Comparison of ENCODE assay signal across 8 mouse cellular contexts in the genomic region with DNA sequence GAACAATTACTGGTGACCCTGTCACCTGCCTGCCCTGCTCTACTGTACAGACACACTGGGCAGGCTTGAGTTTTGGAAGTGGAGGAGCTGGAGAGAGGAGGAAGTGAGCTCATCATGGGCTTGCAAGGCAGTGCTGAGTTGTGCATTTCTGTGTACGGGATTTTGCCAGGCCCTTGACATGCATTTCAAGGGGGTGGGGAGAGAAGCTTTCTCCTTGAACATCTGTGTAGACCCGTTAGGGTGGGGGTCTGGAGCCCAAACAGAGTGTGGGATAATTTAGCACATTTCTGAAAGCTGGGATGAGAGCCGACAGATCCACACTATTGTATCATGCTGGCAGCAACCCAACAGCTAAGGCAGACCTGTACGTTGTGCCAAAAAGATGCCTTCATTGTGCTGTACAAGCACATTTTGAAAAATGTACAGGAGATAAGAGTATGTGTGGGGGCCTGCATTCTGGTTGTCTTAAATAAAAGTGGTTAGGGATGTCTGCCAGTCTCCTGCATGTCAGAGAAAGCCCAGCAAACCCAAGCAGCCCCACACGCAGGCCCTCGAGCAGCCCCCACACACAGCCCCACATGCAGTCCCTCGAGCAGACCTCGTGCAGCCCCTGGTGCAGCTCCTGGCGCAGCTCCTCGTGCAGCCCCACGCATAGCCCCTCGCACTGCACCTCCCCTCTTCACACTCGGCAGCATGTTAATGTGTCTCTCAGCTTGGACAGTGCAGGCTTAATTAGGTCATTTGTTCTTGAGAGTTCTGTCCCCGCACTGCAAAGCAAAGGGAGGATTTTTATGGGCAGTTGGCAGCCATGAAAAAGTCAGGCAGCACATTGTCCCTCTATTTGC. TPM values are rescaled to one million over a fixed set of nuclear protein-coding genes. Genes with fewer than 3 reads are reported as not detected.
DNase-seq lines count a peak whose midpoint lies in the region; ATAC-seq and TF ChIP-seq lines count a peak whose summit lies in the region.

No protein-coding gene starts in this region.

- H3K36me3 ChIP-seq in hindbrain, postnatal 0 days (ENCODE audit: insufficient read depth, low read length) = no peaks in the 10 kb centered on the region
- H3K36me3 ChIP-seq in midbrain, embryonic 16.5 days (ENCODE audit: control insufficient read depth, insufficient read depth, low read length) = no peaks in the 10 kb centered on the region

- no peaks in the 10 kb centered on the region for H3K9me3 ChIP-seq in hindbrain, postnatal 0 days (ENCODE audit: low read length)
- H3K9me3 ChIP-seq in midbrain, embryonic 16.5 days (replicated peaks; ENCODE audit: control insufficient read depth, low read length, poor library complexity, severe bottlenecking) = no peaks in the 10 kb centered on the region

- peak overlapping the region; percentile 70 for H3K27ac ChIP-seq in hindbrain, postnatal 0 days
- peak overlapping the region; percentile 76 for H3K27ac ChIP-seq in midbrain, embryonic 16.5 days (ENCODE audit: low read length)

- ATAC-seq in cerebellum, adult (ENCODE audit: insufficient number of reproducible peaks, low FRiP score, low TSS enrichment) = peak; percentile 63
- ATAC-seq in frontal cortex, adult (ENCODE audit: low TSS enrichment) = peak; percentile 69
- ATAC-seq in hindbrain, postnatal 0 days = peak; percentile 84
- ATAC-seq in midbrain, embryonic 16.5 days = peak; percentile 89

- TF ChIP-seq CTCF in hindbrain, postnatal 0 days (IDR thresholded peaks at IDR 0.05; ENCODE audit: low read depth) = no peak

- peak; percentile 68 for DNase-seq in Muller cell, postnatal 12 days (ENCODE audit: inconsistent ontology term)
- peak; percentile 66 for DNase-seq in hindbrain, postnatal 0 days (ENCODE audit: low spot score)
- DNase-seq in left cerebral cortex, postnatal 10 days (ENCODE audit: extremely low spot score in 1 of 2, low spot score in 2 of 2) = peak; percentile 49 to 76
- no peak for DNase-seq in gastrocnemius, postnatal 14 days
- DNase-seq in thymus, postnatal 14 days = no peak

- H3K4me1 ChIP-seq in hindbrain, postnatal 0 days (ENCODE audit: insufficient read depth, low read length) = peaks cover 32% of the 10 kb centered on the region
- peaks cover 39% of the 10 kb centered on the region for H3K4me1 ChIP-seq in midbrain, embryonic 16.5 days (ENCODE audit: control insufficient read depth, insufficient read depth, low read length)

- H3K4me2 ChIP-seq in hindbrain, postnatal 0 days (ENCODE audit: low read depth, low read length) = no peak overlapping the region
- peak overlapping the region; percentile 34 for H3K4me2 ChIP-seq in midbrain, embryonic 16.5 days (ENCODE audit: low read length)

- no peak overlapping the region; the same call in 1 of the 2 replicates for H3K9ac ChIP-seq in hindbrain, postnatal 0 days (replicated peaks; ENCODE audit: low read length)
- peak overlapping the region; percentile 22; the same call in 1 of the 2 replicates for H3K9ac ChIP-seq in midbrain, embryonic 16.5 days (ENCODE audit: low read depth, low read length)

- no peaks in the 10 kb centered on the region for H3K27me3 ChIP-seq in hindbrain, postnatal 0 days (ENCODE audit: insufficient read depth, low read length)
- H3K27me3 ChIP-seq in midbrain, embryonic 16.5 days (ENCODE audit: control insufficient read depth, insufficient read depth, low read depth, low read length) = no peaks in the 10 kb centered on the region

- intact Hi-C loops in left cerebral cortex, postnatal 10 days (cut with DNase I) = no loop called here
- intact Hi-C loops in gastrocnemius, postnatal 14 days (cut with DNase I; ENCODE audit: low total_unique reads) = no loop called here

- 9% methylated on average over 14 of the region's 14 CpGs for WGBS in hindbrain, postnatal 0 days
- WGBS in midbrain, embryonic 16.5 days = 15% methylated on average over 14 of the region's 14 CpGs

- H3K4me3 ChIP-seq in hindbrain, postnatal 0 days (ENCODE audit: low read length) = no peak overlapping the region
- H3K4me3 ChIP-seq in midbrain, embryonic 16.5 days (ENCODE audit: low read depth, low read length) = no peak overlapping the region

RNA-seq across cellular contexts. Expression of gene Farp1, which starts 27.5 kb away (rescaled TPM):
- 82.7 and 99.0 TPM in 2 replicates for total RNA-seq in hindbrain, postnatal 0 days (2014; rRNA removed)
- 27.2 and 31.7 TPM in 2 replicates for polyA plus RNA-seq in hindbrain, postnatal 0 days (2015; fragmentation: Nextera tagmentation; extraction: Ambion mirVana)
- 100 to 1,000 TPM; 151 to 152 TPM for total RNA-seq in left cerebral cortex, postnatal 10 days (2021)
- 39.8 and 40.2 TPM in 2 replicates for polyA plus RNA-seq in midbrain, embryonic 16.5 days (2015; fragmentation: Nextera tagmentation; extraction: Ambion mirVana)
- total RNA-seq in gastrocnemius, postnatal 14 days (2021) = 10 to 100 TPM; 10.7 to 11.8 TPM

Comparison
In these comparisons a context has a peak if more than half of its experiments do, and no peak if none do; other contexts are left out.
1. DNase-seq: peak in Muller cell, postnatal 12 days (single experiment), hindbrain, postnatal 0 days (single experiment) and left cerebral cortex, postnatal 10 days (2 of 2); none in gastrocnemius, postnatal 14 days (single experiment) and thymus, postnatal 14 days (single experiment).
2. Peak in every context shown above with its lines, with median percentiles within 50 percentile points of each other: ATAC-seq.